Mouse (Mus musculus): ENCODE measurements around the gene Kalrn. TPM values are rescaled to one million over a fixed set of nuclear protein-coding genes. Genes with fewer than 3 reads are reported as not detected.

Kalrn gene
- polyA plus RNA-seq, 1 experiment from 2014 or later, result 16.8 TPM

DNA sequence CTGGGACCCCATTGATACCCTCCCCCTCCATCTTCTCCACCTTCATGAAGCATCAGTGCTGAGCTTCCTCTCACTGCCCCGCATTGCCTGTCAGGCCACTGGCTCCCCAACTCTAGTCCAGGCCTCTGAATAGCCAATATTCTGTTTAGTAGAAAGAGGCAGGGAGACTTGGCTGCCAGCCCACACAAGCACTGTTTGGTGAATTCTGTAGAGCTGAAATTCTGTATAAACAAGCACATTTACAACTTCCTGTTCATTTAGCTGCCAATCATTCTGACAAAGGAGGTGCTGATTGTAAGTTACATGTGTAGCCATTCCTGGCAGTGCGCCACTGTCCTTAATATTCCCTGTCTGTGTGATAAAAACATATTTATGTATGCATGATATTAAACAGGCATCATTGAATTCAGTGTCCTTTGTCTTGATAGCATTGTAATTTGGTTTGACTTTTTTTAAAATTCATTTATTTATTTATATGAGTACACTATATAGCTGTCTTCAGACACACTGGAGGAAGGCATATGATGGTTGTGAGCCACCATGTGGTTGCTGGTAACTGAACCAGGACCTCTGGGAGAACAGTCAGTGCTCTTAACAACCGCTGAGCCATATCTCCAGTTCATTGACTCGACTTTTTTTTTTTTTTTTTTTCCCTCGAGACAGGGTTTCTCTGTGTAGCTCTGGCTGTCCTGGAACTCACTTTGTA, 638.5 kb downstream of the Kalrn start:
- 82% methylated on average over 5 of the region's 5 CpGs for WGBS
- ATAC-seq (ENCODE audit: low FRiP score), result no peak

DNA sequence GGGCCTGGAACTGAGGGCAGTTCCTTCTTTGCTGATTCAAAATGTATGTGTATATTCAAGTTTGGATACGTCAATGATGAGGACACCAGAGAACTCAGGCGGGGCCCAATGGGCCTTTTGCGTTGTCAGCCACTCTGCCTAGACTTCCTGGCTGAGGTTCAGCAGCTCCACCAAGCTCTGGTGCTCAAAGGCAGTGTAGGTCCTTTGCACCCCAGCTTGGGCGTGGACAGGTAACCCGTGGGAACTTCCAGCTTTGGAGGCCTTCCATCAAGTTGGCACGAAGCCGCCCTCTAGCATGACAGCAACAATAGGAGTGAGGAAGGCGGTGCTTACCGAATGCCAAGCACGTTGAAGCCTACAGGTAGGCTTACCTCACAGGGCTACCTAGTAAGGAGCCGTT, 639.9 kb downstream of the Kalrn start:
- WGBS, result 91% methylated on average over 11 of the region's 11 CpGs
- ATAC-seq (ENCODE audit: low FRiP score) (no peak), DNase-seq (ENCODE audit: low spot score, missing footprints) (no peak)
- no peak overlapping the region for H3K9ac ChIP-seq (ENCODE audit: low read length)
- H3K4me2 ChIP-seq, result no peak overlapping the region
- H3K4me3 ChIP-seq (ENCODE audit: low read depth, low read length), result no peak overlapping the region
- no peaks in the 10 kb centered on the region for H3K27me3 ChIP-seq (ENCODE audit: control insufficient read depth, insufficient read depth, low read length)
- no peak overlapping the region for H3K27ac ChIP-seq (ENCODE audit: low read depth, low read length)
- H3K9me3 ChIP-seq (ENCODE audit: control insufficient read depth, low read length), result no peaks in the 10 kb centered on the region
- no peaks in the 10 kb centered on the region for H3K36me3 ChIP-seq (ENCODE audit: control insufficient read depth, insufficient read depth, low read length)
- H3K4me1 ChIP-seq (ENCODE audit: control insufficient read depth, insufficient read depth, low read length), result no peaks in the 10 kb centered on the region

More for the DNA sequence above, 638.5 kb downstream of the Kalrn start:
- no peaks in the 10 kb centered on the region for H3K36me3 ChIP-seq (ENCODE audit: control insufficient read depth, insufficient read depth, low read length)
- no peak overlapping the region for H3K9ac ChIP-seq (ENCODE audit: low read length)
- H3K9me3 ChIP-seq (ENCODE audit: control insufficient read depth, low read length), result no peaks in the 10 kb centered on the region
- H3K27ac ChIP-seq (ENCODE audit: low read depth, low read length), result no peak overlapping the region
- H3K4me2 ChIP-seq, result no peak overlapping the region
- no peaks in the 10 kb centered on the region for H3K4me1 ChIP-seq (ENCODE audit: control insufficient read depth, insufficient read depth, low read length)
- H3K4me3 ChIP-seq (ENCODE audit: low read depth, low read length), result no peak overlapping the region
- DNase-seq (ENCODE audit: low spot score, missing footprints), result no peak
- H3K27me3 ChIP-seq (ENCODE audit: control insufficient read depth, insufficient read depth, low read length), result no peaks in the 10 kb centered on the region

DNA sequence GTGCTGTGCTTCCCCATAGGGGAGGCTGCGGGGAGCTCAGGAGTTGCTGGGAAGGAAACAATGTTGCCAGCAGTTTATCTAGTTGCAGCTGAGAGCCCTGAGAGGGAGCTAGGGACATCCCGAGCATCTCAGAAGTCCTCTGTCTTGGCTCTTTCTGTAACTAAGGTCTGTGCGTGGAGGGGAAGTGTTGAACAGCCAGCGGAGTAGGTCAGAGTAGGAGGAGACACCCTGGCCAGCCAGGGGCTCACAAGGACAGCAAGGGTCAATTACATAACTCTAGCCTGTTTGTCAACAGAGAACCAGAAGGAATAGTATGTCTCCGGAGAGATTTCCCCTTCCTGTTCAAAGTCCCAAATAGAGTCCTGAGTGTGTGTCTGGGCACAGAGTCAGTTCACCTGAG, 641.2 kb downstream of the Kalrn start:
- no peak overlapping the region for H3K27ac ChIP-seq (ENCODE audit: low read depth, low read length)
- H3K9me3 ChIP-seq (ENCODE audit: control insufficient read depth, low read length), result no peaks in the 10 kb centered on the region
- no peak for ATAC-seq (ENCODE audit: low FRiP score)
- 61% methylated on average over 5 of the region's 5 CpGs for WGBS
- H3K4me3 ChIP-seq (ENCODE audit: low read depth, low read length), result no peak overlapping the region
- H3K27me3 ChIP-seq (ENCODE audit: control insufficient read depth, insufficient read depth, low read length), result no peaks in the 10 kb centered on the region
- DNase-seq (ENCODE audit: low spot score, missing footprints), result no peak
- H3K4me2 ChIP-seq, result no peak overlapping the region
- H3K4me1 ChIP-seq (ENCODE audit: control insufficient read depth, insufficient read depth, low read length), result no peaks in the 10 kb centered on the region
- no peaks in the 10 kb centered on the region for H3K36me3 ChIP-seq (ENCODE audit: control insufficient read depth, insufficient read depth, low read length)
- no peak overlapping the region for H3K9ac ChIP-seq (ENCODE audit: low read length)

DNA sequence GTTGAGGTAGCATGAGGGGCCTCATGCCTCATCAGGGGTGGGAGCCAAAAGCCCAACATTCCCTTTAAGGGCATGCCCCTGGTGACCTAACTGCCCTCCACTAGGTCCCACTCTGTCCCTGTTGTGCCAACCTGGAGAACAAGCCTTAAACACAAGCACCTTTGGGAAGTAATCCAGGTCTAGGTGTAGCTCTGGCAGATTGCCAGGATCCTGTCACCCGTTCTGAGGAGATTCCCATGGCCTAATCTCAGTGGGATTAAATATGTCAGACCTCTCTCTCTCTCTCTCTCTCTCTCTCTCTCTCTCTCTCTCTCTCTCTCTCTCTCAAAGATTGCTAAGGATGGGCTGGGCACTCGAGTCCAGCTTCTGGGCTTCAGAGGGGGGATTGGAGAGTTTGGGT, 641.6 kb downstream of the Kalrn start:
- no peak for ATAC-seq (ENCODE audit: low FRiP score)
- 42% methylated on average over 2 of the region's 2 CpGs for WGBS
- no peak for DNase-seq (ENCODE audit: low spot score, missing footprints)

DNA sequence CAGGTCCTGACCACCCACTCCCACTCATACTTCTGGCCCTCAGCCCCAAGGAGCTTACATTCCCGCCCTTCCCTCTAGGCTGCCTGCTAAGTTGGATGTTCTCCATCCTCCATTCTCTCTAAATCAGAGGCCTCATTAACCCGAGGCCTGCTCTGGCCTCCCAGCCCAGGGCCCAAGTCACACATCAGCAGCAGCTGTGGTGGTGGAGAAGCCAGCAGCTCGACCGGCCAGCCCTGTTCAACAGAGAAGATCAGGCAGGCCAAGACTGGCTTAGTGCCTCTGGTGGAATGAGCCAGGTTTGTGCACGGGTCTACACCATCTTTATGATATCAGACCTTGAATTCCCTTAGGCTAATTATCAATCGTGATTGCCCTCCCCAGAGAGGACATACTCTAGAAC, 642.5 kb downstream of the Kalrn start:
- no peaks in the 10 kb centered on the region for H3K27me3 ChIP-seq (ENCODE audit: control insufficient read depth, insufficient read depth, low read length)
- ATAC-seq (ENCODE audit: low FRiP score) (no peak), DNase-seq (ENCODE audit: low spot score, missing footprints) (no peak)
- no peak overlapping the region for H3K4me2 ChIP-seq
- no peaks in the 10 kb centered on the region for H3K4me1 ChIP-seq (ENCODE audit: control insufficient read depth, insufficient read depth, low read length)
- H3K36me3 ChIP-seq (ENCODE audit: control insufficient read depth, insufficient read depth, low read length), result no peaks in the 10 kb centered on the region
- no peak overlapping the region for H3K4me3 ChIP-seq (ENCODE audit: low read depth, low read length)
- 86% methylated on average over 6 of the region's 6 CpGs for WGBS
- no peaks in the 10 kb centered on the region for H3K9me3 ChIP-seq (ENCODE audit: control insufficient read depth, low read length)
- H3K27ac ChIP-seq (ENCODE audit: low read depth, low read length), result no peak overlapping the region
- H3K9ac ChIP-seq (ENCODE audit: low read length), result no peak overlapping the region

More for the DNA sequence above, 641.6 kb downstream of the Kalrn start:
- Histone ChIP-seq H3K36me3 (ENCODE audit: control insufficient read depth, insufficient read depth, low read length) (no peaks in the 10 kb centered on the region), H3K27ac (ENCODE audit: low read depth, low read length) (no peak overlapping the region), H3K9me3 (ENCODE audit: control insufficient read depth, low read length) (no peaks in the 10 kb centered on the region), H3K9ac (ENCODE audit: low read length) (no peak overlapping the region), H3K4me1 (ENCODE audit: control insufficient read depth, insufficient read depth, low read length) (no peaks in the 10 kb centered on the region), H3K27me3 (ENCODE audit: control insufficient read depth, insufficient read depth, low read length) (no peaks in the 10 kb centered on the region), H3K4me2 (no peak overlapping the region), H3K4me3 (ENCODE audit: low read depth, low read length) (no peak overlapping the region)

DNA sequence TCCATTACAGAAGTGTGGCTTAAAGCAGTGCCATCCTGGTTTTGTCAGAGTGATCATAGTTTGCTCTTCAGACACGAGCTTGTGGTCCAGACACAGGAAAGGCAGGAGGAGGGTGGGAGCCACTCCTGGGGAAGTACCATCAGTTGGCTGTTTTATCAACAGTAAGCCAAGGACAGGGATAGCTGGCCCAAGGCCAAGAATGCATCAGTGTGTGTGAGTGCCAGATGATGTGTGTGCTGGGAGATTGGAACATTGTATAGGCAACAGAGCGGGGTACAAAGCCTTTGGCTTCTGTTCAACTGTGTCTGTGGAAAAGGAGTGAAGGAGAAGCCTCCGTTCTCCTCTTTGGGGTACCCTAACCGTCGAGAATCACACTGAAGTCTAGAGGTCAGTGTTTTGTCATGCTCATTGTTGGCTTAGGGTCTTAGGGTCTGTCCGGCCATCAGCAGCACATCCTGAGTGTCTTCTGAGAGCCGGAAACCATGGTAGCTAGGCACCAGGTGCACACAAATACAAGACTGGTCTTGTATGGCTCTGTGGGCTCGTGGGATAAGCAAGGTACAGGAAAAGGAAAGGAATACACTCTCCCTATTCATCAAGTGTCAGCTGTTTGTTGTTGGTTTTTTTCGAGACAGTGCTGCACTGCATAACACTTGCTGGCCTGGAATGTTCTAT, 644.4 kb downstream of the Kalrn start:
- Histone ChIP-seq H3K4me2 (no peak overlapping the region), H3K4me3 (ENCODE audit: low read depth, low read length) (no peak overlapping the region), H3K27me3 (ENCODE audit: control insufficient read depth, insufficient read depth, low read length) (no peaks in the 10 kb centered on the region), H3K9ac (ENCODE audit: low read length) (no peak overlapping the region), H3K36me3 (ENCODE audit: control insufficient read depth, insufficient read depth, low read length) (no peaks in the 10 kb centered on the region), H3K9me3 (ENCODE audit: control insufficient read depth, low read length) (no peaks in the 10 kb centered on the region), H3K4me1 (ENCODE audit: control insufficient read depth, insufficient read depth, low read length) (no peaks in the 10 kb centered on the region), H3K27ac (ENCODE audit: low read depth, low read length) (no peak overlapping the region)
- no peak for ATAC-seq (ENCODE audit: low FRiP score)
- WGBS, result 82% methylated on average over 9 of the region's 9 CpGs
- DNase-seq (ENCODE audit: low spot score, missing footprints), result no peak

DNA sequence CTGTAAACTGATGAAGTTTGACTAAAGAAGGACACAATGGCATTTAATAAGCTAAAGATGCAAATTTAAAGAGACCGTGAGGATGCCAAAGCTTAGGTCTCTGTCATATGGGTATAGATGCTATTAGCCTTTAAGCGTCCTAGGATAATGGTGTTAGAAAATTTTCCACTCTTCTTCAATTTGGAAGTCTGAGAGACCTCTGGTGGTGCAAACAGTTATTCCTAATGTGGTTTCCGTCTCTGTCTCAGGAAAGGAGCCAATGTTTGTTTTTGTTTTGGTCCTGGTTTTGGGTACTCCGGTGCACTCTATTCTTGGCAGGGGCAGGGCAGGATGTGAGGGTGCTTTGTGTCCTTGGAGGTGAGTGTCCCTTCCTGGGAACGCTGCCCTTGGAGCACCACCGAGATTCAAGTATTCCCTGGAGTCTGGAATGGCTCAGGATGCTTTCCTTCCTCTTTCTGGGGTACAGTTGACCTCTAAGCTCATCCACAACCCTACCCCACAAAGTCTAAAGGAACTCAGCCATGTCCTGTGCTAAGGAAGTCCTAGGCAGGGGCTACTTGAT, 646.0 kb downstream of the Kalrn start:
- Histone ChIP-seq H3K4me1 (ENCODE audit: control insufficient read depth, insufficient read depth, low read length) (no peaks in the 10 kb centered on the region), H3K9ac (ENCODE audit: low read length) (no peak overlapping the region), H3K36me3 (ENCODE audit: control insufficient read depth, insufficient read depth, low read length) (no peaks in the 10 kb centered on the region), H3K9me3 (ENCODE audit: control insufficient read depth, low read length) (no peaks in the 10 kb centered on the region), H3K27me3 (ENCODE audit: control insufficient read depth, insufficient read depth, low read length) (no peaks in the 10 kb centered on the region), H3K27ac (ENCODE audit: low read depth, low read length) (no peak overlapping the region), H3K4me2 (no peak overlapping the region), H3K4me3 (ENCODE audit: low read depth, low read length) (no peak overlapping the region)
- no peak for ATAC-seq (ENCODE audit: low FRiP score)
- WGBS, result 86% methylated on average over 6 of the region's 6 CpGs
- DNase-seq (ENCODE audit: low spot score, missing footprints), result no peak

DNA sequence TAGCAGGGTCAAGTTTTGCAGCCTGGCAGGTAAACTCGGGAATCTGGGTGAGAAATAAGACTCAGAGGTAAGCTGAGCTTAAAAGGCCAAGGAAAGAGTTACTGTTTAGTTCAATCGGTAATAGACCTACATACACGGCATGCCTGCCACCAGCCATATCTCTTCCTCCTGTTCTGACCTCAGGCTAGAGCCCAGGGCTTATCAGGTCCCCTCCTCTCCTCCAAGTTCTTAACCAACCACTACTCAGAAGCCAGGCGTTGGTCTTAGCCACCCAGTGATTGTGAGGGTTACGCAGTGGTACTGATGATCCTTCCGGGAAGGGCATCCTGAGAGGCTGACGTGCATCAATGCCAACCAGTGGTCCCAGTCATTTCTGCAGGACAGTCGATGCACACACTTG, 649.6 kb downstream of the Kalrn start:
- Histone ChIP-seq H3K4me1 (ENCODE audit: control insufficient read depth, insufficient read depth, low read length) (no peaks in the 10 kb centered on the region), H3K27ac (ENCODE audit: low read depth, low read length) (no peak overlapping the region), H3K4me3 (ENCODE audit: low read depth, low read length) (no peak overlapping the region), H3K36me3 (ENCODE audit: control insufficient read depth, insufficient read depth, low read length) (no peaks in the 10 kb centered on the region), H3K9me3 (ENCODE audit: control insufficient read depth, low read length) (no peaks in the 10 kb centered on the region), H3K4me2 (no peak overlapping the region), H3K9ac (ENCODE audit: low read length) (no peak overlapping the region), H3K27me3 (ENCODE audit: control insufficient read depth, insufficient read depth, low read length) (no peaks in the 10 kb centered on the region)
- DNase-seq (ENCODE audit: low spot score, missing footprints) (no peak), ATAC-seq (ENCODE audit: low FRiP score) (no peak)
- WGBS, result 93% methylated on average over 8 of the region's 8 CpGs

DNA sequence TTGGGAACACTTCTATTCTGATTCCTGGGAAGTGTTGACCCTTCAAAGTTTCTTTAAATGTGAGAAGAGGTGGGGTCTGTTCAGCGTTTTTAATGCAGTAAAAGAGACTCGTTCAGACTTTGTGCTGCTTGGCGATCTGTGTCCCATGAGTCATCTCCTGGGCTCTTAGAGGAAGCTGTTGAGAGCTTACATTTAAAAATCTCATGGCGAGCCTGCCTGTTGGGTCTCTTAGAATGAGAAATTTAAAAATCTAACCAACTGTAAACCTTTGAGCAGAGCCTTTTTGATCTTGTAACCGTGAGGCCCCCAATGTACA, 650.4 kb downstream of the Kalrn start:
- H3K9ac ChIP-seq (ENCODE audit: low read length), result no peak overlapping the region
- no peak for ATAC-seq (ENCODE audit: low FRiP score)
- H3K4me1 ChIP-seq (ENCODE audit: control insufficient read depth, insufficient read depth, low read length), result no peaks in the 10 kb centered on the region
- H3K4me3 ChIP-seq (ENCODE audit: low read depth, low read length), result no peak overlapping the region
- H3K27me3 ChIP-seq (ENCODE audit: control insufficient read depth, insufficient read depth, low read length), result no peaks in the 10 kb centered on the region
- DNase-seq (ENCODE audit: low spot score, missing footprints), result no peak
- no peaks in the 10 kb centered on the region for H3K9me3 ChIP-seq (ENCODE audit: control insufficient read depth, low read length)
- no peak overlapping the region for H3K27ac ChIP-seq (ENCODE audit: low read depth, low read length)
- WGBS, result 80% methylated on average over 5 of the region's 5 CpGs
- H3K36me3 ChIP-seq (ENCODE audit: control insufficient read depth, insufficient read depth, low read length), result no peaks in the 10 kb centered on the region
- H3K4me2 ChIP-seq, result no peak overlapping the region

Data from midbrain, embryonic 11.5 days (tissue).